Comparison of ENCODE assay signal across 19 mouse cellular contexts in genomic region chr16:97516341-97516740, GRCm38 (mm10). TPM values are rescaled to one million over a fixed set of nuclear protein-coding genes. Genes with fewer than 3 reads are reported as not detected.
"Had no signal": no experiment of that assay in that cellular context is flagged by ENCODE, and none has a peak within 500 bp of the region (broad histone marks: within the 10 kb centered on the region; RNA-seq: fewer than 3 reads in every experiment).

No protein-coding gene starts in this region.

- DNase-seq: kidney, adult 9 months; kidney, postnatal 10 days; kidney, postnatal 4 days; liver, embryonic 13.5 days; lung, adult 18-20 months; retina, postnatal 1 day; right cerebral cortex, postnatal 4 days; thymus, postnatal 36 days had no signal

- ATAC-seq: midbrain, embryonic 16.5 days had no signal

- H3K27ac ChIP-seq: limb, embryonic 15.5 days; liver, embryonic 13.5 days; midbrain, embryonic 12.5 days; neural tube, embryonic 13.5 days; stomach, embryonic 15.5 days had no signal

- H3K36me3 ChIP-seq: limb, embryonic 15.5 days; liver, embryonic 13.5 days; midbrain, embryonic 12.5 days; neural tube, embryonic 13.5 days; stomach, embryonic 15.5 days had no signal

- H3K9me3 ChIP-seq: limb, embryonic 15.5 days; liver, embryonic 13.5 days; midbrain, embryonic 12.5 days; neural tube, embryonic 13.5 days; stomach, embryonic 15.5 days had no signal

- H3K4me3 ChIP-seq: limb, embryonic 15.5 days; liver, embryonic 13.5 days; midbrain, embryonic 12.5 days; neural tube, embryonic 13.5 days; stomach, embryonic 15.5 days had no signal

- H3K4me1 ChIP-seq: limb, embryonic 15.5 days; midbrain, embryonic 12.5 days; neural tube, embryonic 13.5 days; stomach, embryonic 15.5 days had no signal

- H3K4me2 ChIP-seq: limb, embryonic 15.5 days; liver, embryonic 13.5 days; midbrain, embryonic 12.5 days; neural tube, embryonic 13.5 days; stomach, embryonic 15.5 days had no signal

- H3K9ac ChIP-seq: limb, embryonic 15.5 days; liver, embryonic 13.5 days; midbrain, embryonic 12.5 days; neural tube, embryonic 13.5 days; stomach, embryonic 15.5 days had no signal

- H3K27me3 ChIP-seq: limb, embryonic 15.5 days; liver, embryonic 13.5 days; midbrain, embryonic 12.5 days; neural tube, embryonic 13.5 days; stomach, embryonic 15.5 days had no signal

RNA-seq across cellular contexts. Expression of gene Fam3b, which starts 1.7 kb away (rescaled TPM):
- total RNA-seq: layer of hippocampus, postnatal 25 days; left cerebral cortex, adult 8-10 months; left cerebral cortex, postnatal 25 days had no signal
- polyA plus RNA-seq: limb, embryonic 11.5 days; liver, embryonic 13.5 days; lung, embryonic 16.5 days; midbrain, embryonic 12.5 days; midbrain, embryonic 16.5 days; neural tube, embryonic 13.5 days; spleen, adult 2 months had no signal
